Mouse (Mus musculus): ENCODE measurements around the gene Vars.
"Not testable (repeated sequence)": the region's sequence is repeated elsewhere in the genome, so short reads cannot be mapped to it uniquely, and the experiment has no call there.

Vars gene

DNA sequence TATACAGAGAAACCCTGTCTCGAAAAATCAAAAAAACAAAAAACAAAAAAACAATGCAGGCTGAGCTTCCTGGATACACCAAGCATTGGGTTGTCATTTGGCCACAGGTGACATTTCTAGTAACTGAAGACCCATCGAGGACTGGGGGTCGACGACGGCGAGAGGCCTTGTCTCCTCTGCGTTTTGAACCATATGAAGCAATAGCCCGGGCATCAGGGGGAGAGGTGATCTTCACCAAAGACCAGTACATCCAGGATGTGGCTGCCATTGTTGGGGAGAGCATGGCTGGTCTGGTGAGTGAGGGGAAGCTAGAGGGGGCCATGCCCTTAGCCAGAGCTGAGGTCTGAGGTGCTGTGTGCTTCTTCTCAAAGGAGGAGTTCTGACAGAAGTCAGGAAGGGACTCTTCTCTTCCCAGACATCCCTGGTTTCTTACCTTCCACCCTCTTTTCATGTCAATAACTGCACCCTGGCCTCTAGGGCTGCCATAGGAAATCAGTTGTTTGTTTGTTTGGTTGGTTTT is 21.8 kb downstream of the Vars start:
- DNase-seq (ENCODE audit: extremely low read depth, insufficient read length, low spot score): no peak

- DNase-seq (ENCODE audit: extremely low read depth, insufficient read length, low spot score): no peak
Measured at GRCm38 (mm10) chr17:35023221-35023620, 22.4 kb downstream of the Vars start.

DNA sequence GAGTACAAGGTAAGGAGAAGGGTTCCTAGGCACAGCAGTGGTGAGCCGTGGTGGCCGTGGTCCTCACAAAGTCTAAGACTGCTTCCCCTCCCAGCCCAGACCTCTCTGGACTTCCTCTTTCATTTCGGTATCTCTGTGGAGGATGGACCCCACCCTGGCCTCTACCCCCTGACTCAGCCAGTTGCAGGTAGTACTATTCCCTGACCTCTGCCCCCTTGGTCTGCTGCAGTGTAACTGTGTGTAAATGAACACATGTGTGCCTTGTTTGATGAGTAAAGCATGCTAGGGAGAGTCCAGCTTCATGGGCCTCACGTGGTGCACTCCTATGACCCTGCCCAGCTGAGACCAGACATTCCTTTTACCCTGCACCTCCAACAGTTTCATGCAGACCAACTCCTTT is 23.0 kb downstream of the Vars start:
- DNase-seq (ENCODE audit: extremely low read depth, insufficient read length, low spot score): no peak

GRCm38 (mm10) chr17:35024261-35024660 is 23.5 kb downstream of the Vars start:
- no peak for DNase-seq (ENCODE audit: extremely low read depth, insufficient read length, low spot score)

DNA sequence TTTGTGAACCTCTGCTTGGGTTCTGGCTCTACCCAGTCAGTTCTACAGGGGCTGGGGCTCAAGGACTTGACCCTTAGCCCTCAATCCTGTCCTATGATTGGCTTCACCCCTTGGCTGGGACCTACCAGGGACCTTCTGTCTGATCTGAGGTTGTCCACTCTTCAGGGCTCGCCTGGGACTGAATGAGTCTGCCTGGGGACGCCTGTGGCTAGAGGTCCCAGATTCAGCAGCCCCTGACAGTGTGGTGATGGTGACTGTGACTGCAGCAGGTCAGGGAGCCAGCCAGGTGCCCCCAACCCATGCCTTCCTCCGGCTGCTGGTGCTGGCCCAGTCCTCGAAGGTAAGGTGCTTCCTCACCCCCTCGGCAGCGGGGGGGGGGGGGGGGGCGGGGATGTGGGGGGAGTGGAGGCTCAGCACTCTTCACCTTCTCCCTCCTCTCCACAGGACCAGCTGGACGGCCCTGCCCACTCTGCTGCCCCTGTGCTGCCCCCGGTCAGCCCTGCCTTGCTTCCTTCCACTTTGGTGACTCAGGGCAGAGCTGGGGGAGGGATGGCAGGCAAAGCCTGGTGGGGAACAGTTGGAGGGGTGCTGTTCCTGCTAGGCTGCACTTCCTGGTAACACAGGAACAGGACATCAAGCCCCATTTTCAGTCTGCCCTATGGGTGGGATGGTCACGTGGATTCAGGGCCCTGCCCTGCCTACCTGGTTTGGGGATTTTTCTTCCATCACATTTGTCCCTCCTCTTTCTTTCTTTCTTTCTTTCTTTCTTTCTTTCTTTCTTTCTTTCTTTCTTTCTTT is 24.1 kb downstream of the Vars start:
- no peak for DNase-seq (ENCODE audit: extremely low read depth, insufficient read length, low spot score)

DNA sequence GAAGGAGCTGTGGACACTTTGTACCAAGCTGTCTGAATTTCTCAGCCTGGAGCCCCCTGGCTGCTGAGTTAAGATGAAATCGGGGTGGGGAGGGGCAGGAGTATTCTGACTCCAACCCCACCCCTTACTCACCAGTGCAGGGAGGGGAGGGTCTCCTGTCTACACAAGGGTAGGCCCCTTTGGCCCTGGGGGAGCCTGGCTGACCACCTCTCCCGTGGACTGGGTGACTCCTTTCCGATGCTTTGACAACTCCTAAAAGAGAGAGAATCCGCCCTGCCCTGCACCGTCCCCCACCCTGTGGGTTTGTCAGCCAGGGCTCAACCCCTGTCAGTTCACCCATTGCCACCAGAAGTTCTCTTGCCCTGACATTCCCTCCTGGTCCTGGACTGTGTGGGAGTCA is 25.4 kb downstream of the Vars start:
- no peak for DNase-seq (ENCODE audit: extremely low read depth, insufficient read length, low spot score)

GRCm38 (mm10) chr17:35027277-35028068 is 26.7 kb downstream of the Vars start, which contains the start of gene Sapcd1:
Sapcd1 (minus strand) TSS chr17:35028016.
- DNase-seq (ENCODE audit: extremely low read depth, insufficient read length, low spot score): no peak

DNA sequence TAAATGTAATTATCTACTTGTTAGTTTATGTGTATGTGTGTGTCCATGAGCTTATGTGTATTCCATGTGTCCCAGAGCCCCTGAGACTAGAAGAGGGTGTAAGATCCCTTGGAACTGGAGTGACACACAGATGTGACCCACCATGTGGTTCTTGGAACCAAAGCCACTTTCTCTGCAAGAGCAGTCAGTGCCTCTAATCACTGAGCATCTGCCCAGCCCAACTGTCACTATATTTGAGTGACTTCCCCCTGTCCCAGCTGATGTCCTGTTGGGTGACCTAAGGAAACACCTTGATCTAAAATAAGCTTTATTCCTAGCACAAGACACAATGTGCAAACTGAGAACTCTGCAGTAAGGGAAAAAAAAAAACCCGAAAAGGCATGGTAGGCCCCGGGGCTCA is 27.5 kb downstream of the Vars start:
- no peak for DNase-seq (ENCODE audit: extremely low read depth, insufficient read length, low spot score)

DNA sequence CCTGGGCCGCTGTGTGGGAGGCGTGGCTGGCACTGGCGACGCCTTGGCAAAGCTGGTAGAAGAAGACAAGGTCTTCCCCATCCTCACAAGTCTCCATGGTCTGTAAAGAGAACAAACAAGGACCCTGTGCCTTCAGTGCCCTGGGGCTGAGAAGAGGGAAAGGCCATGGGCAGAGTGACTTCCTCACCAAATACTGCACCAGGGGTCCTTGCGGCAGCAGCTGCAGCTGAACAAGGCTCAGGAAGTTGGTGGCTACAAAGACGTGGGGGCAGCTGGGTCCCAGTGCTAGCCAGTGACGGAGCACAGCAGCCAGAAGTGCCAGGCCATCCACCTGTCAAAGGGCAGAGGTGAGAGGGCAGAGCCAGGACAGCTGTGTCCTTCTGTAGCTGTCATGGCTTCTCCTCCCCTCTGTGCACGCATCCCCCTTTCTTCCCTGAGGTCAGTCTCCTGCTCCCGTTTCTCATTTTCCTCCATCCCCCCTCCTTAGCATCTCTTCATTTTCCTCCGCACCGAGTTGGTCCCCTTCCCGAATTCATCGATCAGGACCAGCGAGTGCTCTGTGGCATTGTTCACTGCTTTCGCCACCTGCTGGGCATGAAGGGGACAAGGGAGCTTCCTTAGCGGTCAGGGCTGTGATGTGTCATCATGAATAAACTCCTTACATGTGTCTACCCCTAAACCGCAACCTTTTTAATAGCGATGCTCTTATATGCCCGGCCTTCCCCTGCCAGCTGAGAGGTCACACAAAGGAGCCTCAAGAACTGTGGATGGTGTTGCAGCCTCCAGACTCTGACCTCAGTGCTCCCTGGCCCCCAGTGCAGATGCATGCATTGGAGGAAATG is 29.1 kb downstream of the Vars start:
- peak; percentile 52 for DNase-seq (ENCODE audit: extremely low read depth, insufficient read length, low spot score)

DNA sequence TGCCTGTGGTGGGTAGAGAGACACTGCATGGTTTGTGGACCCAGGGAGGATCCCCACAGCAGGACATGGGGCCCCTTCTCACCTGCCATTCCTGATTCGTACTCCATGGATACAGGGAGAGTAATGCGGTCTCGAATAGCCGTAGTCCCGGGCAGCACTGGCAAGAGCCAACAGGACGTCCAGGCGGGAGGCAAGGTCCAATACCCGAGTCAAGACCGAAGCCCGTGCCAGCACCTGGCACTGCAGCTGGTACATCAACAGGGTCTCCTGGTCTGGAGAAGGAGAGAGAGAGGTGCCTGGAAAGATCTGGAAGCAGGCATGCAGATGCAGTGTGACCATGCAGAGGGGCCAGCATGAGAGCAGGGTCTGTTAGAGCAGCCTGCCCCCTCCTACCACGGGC is 30.5 kb downstream of the Vars start:
- DNase-seq (ENCODE audit: extremely low read depth, insufficient read length, low spot score): no peak

DNA sequence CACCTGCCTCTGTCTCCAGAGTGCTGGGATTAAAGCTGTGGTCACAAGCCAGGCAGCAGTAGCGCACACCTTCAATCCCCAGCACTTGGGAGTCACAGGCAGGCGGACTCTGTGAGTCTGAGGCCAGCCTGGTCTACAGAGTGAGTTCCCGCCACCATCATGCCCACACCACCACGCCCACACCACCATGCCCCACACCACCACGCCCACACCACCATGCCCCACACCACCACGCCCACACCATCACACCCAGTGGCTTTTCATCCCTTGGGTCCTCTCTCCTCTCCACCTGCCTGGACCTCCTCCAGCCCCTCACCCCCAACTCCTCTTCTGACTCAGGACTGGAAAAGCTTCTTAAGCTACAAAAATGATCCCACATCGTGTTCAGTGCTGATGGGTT is 31.1 kb downstream of the Vars start:
- no peak for DNase-seq (ENCODE audit: extremely low read depth, insufficient read length, low spot score)

DNA sequence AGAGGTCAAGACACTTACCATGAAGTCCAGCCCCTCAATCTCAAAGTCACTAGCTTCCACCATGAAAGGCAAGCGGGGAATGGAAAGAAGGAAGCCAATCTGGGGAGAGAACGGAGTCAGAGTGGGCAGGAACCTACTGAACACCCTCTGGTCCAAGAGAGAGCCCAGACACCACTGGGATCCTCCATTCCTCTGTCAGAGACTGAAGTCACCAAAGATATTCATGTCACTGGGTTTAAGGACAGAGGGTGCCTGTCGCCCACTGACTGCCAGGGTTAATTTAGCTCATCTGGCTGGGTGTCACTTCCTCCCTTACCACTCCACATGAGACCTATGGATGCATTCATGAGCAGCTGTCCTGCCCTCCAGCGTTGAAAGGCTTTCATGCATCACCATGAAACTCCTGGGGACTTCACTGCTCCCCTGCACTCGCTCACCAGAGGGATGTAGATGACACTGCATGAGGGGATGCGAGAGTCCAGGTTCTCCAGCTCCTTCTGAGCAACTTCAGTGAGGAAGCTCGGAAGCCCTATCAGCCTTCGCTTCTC is 31.6 kb downstream of the Vars start:
- DNase-seq (ENCODE audit: extremely low read depth, insufficient read length, low spot score): no peak

DNA sequence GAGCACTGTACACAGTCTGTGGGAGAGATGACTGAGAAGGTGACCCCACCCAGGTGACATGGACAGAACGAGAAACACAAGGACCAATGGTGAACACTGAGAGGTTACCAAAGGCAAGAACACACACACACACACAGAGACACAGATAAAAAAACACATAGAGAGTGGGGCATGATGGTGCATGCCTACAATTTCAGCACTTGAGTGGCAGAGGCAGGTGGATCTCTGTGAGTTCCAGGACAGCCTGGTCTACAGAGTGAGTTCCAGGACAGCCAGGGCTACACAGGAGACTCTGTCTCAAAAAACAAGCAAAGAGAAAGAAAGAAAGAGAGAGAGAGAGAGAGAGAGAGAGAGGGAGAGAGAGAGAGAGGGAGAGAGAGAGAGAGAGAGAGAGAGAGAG is 32.9 kb downstream of the Vars start:
- not testable (repeated sequence) for DNase-seq (ENCODE audit: extremely low read depth, insufficient read length, low spot score)

DNA sequence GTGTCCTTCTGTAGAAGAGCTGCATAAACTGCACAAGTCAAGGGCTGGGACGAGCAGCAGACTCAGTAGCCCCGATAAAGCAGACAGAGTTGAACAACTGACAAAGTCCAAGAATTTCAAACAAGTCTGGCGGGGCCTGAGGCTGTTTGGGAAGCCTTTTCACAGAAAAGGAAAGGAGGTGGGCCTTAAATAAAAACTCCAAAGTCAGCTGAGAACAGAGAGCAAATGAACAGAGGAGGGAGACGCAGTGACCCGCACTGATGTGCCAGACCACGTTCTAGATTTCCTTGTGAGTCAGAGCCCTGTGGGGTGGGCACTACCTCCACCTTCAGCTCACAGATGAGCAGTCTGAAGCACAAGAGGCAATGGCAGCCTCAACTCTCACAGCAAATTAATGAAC is 34.1 kb downstream of the Vars start:
- DNase-seq (ENCODE audit: extremely low read depth, insufficient read length, low spot score): peak; percentile 54

DNA sequence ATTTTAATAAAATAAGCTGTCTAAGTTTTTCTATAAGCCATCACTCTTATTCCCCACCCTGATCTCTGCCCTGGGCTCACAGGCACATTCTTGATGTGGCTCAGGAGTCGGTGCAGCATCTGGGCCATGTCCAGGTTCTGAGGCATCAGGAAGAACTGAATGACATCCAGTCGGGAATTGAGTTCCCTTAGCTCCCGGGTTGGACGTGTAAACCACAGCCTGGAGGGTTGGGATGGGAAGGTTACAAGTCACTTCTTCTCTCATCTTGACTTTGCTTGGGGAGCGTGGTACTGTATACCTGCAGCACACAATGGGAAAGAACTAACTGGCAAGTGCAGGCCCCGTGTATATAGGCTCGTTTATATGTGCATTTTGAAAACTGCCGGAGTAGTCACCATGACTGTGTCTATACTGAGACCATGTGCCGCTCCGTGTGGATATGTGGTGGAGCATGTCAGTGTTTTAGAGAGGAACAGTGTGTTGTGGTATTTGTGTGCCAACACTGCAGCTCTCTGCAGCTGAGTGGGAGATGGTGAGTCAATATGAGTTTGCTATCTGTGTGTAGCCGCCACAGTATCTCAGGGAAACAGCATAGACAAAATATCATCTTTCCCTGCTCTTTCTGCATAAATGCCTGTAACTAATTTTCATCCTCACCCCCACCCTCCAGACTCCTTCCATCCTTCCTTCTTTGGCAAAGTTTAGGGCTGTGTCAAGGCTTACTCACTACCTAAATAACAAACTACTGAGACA is 38.5 kb downstream of the Vars start:
- peak; percentile 35 for DNase-seq (ENCODE audit: extremely low read depth, insufficient read length, low spot score)

DNA sequence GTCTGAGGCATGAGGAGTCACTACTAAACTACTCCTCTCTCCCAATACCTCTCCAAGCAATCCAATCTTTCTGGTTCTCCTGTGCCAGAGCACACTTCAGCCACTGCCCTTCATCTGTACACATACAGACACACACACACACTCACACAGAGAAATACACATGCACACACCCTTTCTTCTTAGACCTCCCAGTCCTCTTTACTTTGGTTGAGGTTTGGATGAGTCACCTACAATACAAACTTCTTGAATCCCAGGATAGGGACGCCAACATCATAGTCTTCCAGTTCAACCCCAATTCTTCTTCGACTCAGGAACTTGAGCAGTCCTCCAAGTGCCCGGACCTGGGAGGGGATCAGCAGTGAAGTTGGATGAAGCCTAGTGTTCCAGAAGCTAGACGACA is 43.0 kb downstream of the Vars start:
- peak; percentile 55 for DNase-seq (ENCODE audit: extremely low read depth, insufficient read length, low spot score)

- no peak for DNase-seq (ENCODE audit: extremely low read depth, insufficient read length, low spot score)
Measured at GRCm38 (mm10) chr17:35044904-35045806, 44.4 kb downstream of the Vars start.

- no peak for DNase-seq (ENCODE audit: extremely low read depth, insufficient read length, low spot score)
Measured at GRCm38 (mm10) chr17:35045807-35046680, 45.3 kb downstream of the Vars start.
